Mouse (Mus musculus): ENCODE measurements around the gene Rbm47. TPM values are rescaled to one million over a fixed set of nuclear protein-coding genes. Genes with fewer than 3 reads are reported as not detected.

The Rbm47 gene
- polyA plus RNA-seq, 1 experiment from 2014 or later, result 28.5 TPM

Small RNA genes lying within 50 kb of the gene (microRNA-seq; reads per million reads assigned to microRNA genes)
- not detected for gene Gm25952

Other genes with a start within 250 kb of the Rbm47 start
- gene Chrna9, start 238.2 kb downstream of the Rbm47 start, polyA plus RNA-seq (2015; fragmentation: Nextera tagmentation; extraction: Ambion mirVana), result 0.39 and 1.0 TPM in 2 replicates
- 1.0 and 1.5 TPM in 2 replicates for gene 9130230L23Rik, start 168.8 kb downstream of the Rbm47 start, polyA plus RNA-seq (2015; fragmentation: Nextera tagmentation; extraction: Ambion mirVana)
- gene Nsun7, start 86.8 kb upstream of the Rbm47 start, polyA plus RNA-seq (2015; fragmentation: Nextera tagmentation; extraction: Ambion mirVana), result 1.8 and 2.3 TPM in 2 replicates